Mouse (Mus musculus) midbrain, embryonic 15.5 days (tissue): Measurements from ENCODE around the gene Wdr70. TPM values are rescaled to one million over a fixed set of nuclear protein-coding genes. Genes with fewer than 3 reads are reported as not detected.
"Not testable (repeated sequence)": the region's sequence is repeated elsewhere in the genome, so short reads cannot be mapped to it uniquely, and the experiment has no call there.

Source experiments
- ATAC-seq: fragments of 200-750 bp; cut with Nextera tagmentation; replicated peaks from 2 replicates; pipeline ENCODE4 v1.8.0; 2017; ENCODE audit warnings: moderate TSS enrichment
- H3K27ac ChIP-seq: fragments of 300-500 bp; sonication (generic); 2 replicates; pipeline ENCODE4 v1.5.1; 2015; ENCODE audit warnings: mild to moderate bottlenecking, inconsistent platforms
- H3K27me3 ChIP-seq: fragments of 300-500 bp; sonication (generic); replicated peaks from 2 replicates; pipeline ENCODE4 v1.6.1; 2015; ENCODE audit warnings: inconsistent platforms
- H3K36me3 ChIP-seq: fragments of 300-500 bp; sonication (generic); replicated peaks from 2 replicates; pipeline ENCODE4 v1.6.1; 2015; ENCODE audit warnings: inconsistent platforms
- H3K4me1 ChIP-seq: fragments of 300-500 bp; sonication (generic); 2 replicates; pipeline ENCODE4 v1.6.1; 2015; ENCODE audit warnings: inconsistent platforms
- H3K4me2 ChIP-seq: fragments of 300-500 bp; sonication (generic); 2 replicates; pipeline ENCODE4 v1.6.1; 2015; ENCODE audit warnings: inconsistent platforms, mild to moderate bottlenecking, moderate library complexity
- H3K4me3 ChIP-seq: fragments of 300-500 bp; sonication (generic); 2 replicates; pipeline ENCODE4 v1.5.1; 2015; ENCODE audit warnings: mild to moderate bottlenecking, inconsistent platforms
- H3K9ac ChIP-seq: fragments of 300-500 bp; sonication (generic); 2 replicates; pipeline ENCODE4 v1.6.1; 2015; ENCODE audit warnings: mild to moderate bottlenecking, inconsistent platforms
- H3K9me3 ChIP-seq: fragments of 300-500 bp; sonication (generic); 2 replicates; pipeline ENCODE4 v1.6.1; 2016; ENCODE audit warnings: inconsistent platforms
- WGBS: fragments of 180-500 bp; shearing (Covaris S2); methylation state at CpG from one replicate; pipeline ENCODE4 v1.1.7; 2015; ENCODE audit warnings: mixed read lengths; 5-methylcytosine and 5-hydroxymethylcytosine counted together
- polyA plus RNA-seq: library from polyadenylated mRNA; unstranded; fragments of >200 nt; fragmentation: Nextera tagmentation; extraction: Ambion mirVana; gene quantifications from 2 replicates; pipeline ENCODE4 v1.2.1, GENCODE M21; 2015

The Wdr70 gene
- polyA plus RNA-seq, 1 experiment from 2014 or later = 68.8 TPM

DNA sequence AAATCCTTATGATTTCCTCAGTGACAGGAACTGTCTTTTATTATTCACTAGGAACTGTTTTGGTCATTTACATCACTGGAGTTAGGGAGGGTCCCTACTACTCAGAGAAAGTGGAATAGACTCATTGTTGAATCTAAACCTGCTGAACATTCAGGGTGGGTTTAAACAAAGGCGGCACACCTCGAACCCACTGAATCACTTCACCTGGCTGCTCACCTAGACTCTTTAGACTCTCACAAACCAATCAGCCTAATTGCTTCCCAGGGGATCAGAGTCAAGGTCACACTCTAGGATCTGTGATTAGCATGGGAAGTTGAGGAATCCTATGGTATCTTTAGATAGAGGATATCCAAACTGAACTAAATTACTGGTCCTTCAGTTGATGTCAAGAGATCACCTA, 8.3 kb downstream of the Wdr70 start:
- no peak overlapping the region for H3K4me3 ChIP-seq
- ATAC-seq = no peak
- no peaks in the 10 kb centered on the region for H3K9me3 ChIP-seq
- H3K27me3 ChIP-seq = no peaks in the 10 kb centered on the region
- no peak overlapping the region for H3K4me2 ChIP-seq
- no peaks in the 10 kb centered on the region for H3K4me1 ChIP-seq
- peaks cover 14% of the 10 kb centered on the region; the same call in 1 of the 2 replicates for H3K36me3 ChIP-seq
- WGBS = 97% methylated on average over 2 of the region's 2 CpGs
- no peak overlapping the region for H3K9ac ChIP-seq
- H3K27ac ChIP-seq = no peak overlapping the region

DNA sequence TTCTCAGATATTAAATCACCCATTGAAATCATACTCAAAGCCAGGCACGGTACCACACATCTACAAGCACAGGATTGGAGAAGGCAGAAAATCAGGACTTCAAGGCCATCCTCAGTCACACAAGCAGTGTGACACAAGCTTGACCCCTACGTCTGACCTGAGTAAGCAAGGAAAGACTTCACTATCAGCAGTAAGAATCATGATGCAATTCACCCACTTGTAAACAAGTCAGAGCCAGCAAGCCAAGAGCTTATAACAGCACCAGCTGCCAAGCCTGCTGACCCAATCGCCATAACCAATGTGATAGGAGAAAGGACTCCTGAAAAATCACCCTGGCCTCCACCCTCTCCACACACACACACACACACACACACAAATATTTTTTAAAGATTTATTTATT, 10.3 kb downstream of the Wdr70 start:
- Histone ChIP-seq H3K4me2 (no peak overlapping the region), H3K36me3 (peaks cover 6% of the 10 kb centered on the region; the same call in 1 of the 2 replicates), H3K4me1 (no peaks in the 10 kb centered on the region), H3K4me3 (no peak overlapping the region), H3K9me3 (no peaks in the 10 kb centered on the region), H3K27me3 (no peaks in the 10 kb centered on the region), H3K9ac (no peak overlapping the region), H3K27ac (no peak overlapping the region)
- WGBS = 92% methylated on average over 3 of the region's 3 CpGs
- ATAC-seq = no peak

DNA sequence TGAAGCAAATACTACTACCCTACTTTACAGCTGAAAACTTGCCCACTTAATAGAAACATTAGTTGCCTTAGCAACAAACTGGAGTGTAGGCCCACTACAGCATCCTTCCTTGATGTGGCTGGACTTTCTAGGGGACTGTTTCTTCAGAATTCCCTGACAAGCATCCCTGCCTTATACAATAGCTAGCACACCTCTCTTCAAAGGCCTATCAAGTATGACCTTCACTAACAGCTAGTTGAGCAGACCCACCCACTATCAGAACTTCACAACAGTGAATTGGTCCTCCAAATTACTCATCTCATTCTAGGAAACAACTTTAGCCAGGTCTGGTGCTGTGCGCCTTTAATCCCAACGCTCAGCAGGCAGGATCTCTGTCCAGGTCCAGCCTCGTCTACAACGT, 11.7 kb downstream of the Wdr70 start:
- Histone ChIP-seq H3K4me1 (no peaks in the 10 kb centered on the region), H3K4me2 (no peak overlapping the region), H3K4me3 (no peak overlapping the region), H3K9me3 (no peaks in the 10 kb centered on the region), H3K27ac (no peak overlapping the region), H3K36me3 (peaks cover 7% of the 10 kb centered on the region; the same call in 1 of the 2 replicates), H3K9ac (no peak overlapping the region), H3K27me3 (no peaks in the 10 kb centered on the region)
- ATAC-seq = no peak
- 89% methylated on average over 4 of the region's 4 CpGs for WGBS

DNA sequence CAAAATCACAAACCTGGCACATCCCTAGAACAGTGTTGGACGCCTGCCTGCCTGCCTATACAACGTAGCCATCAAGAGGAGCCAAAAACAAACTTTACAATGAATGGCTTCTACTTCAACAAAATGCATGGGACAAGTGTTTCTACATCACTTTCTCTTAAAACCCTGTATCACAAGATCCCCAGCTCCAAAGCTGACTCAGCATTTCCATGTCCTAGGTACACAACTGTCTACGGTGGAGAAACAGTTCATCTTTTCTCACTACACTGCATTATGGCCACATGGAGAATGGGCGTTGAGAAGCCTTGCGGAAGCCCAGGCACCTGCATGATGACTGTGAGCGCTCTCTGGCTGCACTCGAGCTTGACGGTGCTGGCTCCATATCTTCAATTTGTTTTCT, 16.9 kb downstream of the Wdr70 start:
- Histone ChIP-seq H3K9me3 (no peaks in the 10 kb centered on the region), H3K4me2 (no peak overlapping the region)
- 91% methylated on average over 8 of the region's 8 CpGs for WGBS

DNA sequence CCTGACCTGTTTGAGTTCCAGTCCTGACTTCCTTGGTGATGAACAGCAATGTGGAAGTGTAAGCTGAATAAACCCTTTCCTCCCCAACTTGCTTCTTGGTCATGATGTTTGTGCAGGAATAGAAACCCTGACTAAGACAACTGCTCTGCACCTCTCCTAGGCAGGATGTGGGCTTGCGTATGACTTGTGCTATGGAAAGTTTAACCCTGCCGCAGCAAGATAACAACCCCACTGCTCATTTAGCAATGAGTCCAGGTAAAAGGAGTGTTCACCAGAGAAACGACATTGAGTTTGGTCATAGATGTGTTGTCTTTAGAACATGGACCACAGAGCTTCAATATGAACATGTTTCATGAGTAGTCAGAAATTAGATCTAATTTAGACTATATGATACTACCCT, 25.9 kb downstream of the Wdr70 start:
- H3K4me3 ChIP-seq, H3K9ac ChIP-seq, H3K4me2 ChIP-seq, H3K27me3 ChIP-seq, H3K27ac ChIP-seq, H3K4me1 ChIP-seq, H3K9me3 ChIP-seq, ATAC-seq: not testable (repeated sequence)
- H3K36me3 ChIP-seq = peaks cover 19% of the 10 kb centered on the region
- WGBS = 97% methylated on average over 3 of the region's 3 CpGs

More for the DNA sequence above, 16.9 kb downstream of the Wdr70 start:
- H3K36me3 ChIP-seq = peaks cover 16% of the 10 kb centered on the region
- H3K4me3 ChIP-seq = no peak overlapping the region
- H3K27me3 ChIP-seq = no peaks in the 10 kb centered on the region
- no peak overlapping the region for H3K9ac ChIP-seq
- no peaks in the 10 kb centered on the region for H3K4me1 ChIP-seq
- H3K27ac ChIP-seq = no peak overlapping the region
- ATAC-seq = no peak

DNA sequence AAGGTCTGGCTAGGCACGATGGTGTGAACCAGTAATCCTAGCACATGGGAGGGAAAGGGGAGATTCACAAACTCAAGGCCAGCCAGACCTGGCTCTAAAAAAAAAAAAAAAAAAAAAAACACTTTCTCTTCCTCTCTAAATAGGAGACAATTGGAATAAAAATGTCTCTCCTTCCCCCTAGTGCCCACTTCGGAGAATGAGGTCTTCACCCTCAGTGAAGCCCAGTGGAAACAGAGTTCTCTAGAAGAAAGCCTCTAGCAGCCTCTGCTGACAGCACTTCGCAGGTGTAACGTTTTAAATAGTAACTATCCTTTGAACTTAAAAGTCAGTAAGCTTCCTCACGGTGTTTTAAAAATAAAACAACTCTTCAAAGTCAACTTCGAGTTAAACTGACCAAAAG, 33.8 kb downstream of the Wdr70 start:
- ATAC-seq = no peak
- WGBS = 89% methylated on average over 6 of the region's 6 CpGs
- H3K27me3 ChIP-seq = no peaks in the 10 kb centered on the region

DNA sequence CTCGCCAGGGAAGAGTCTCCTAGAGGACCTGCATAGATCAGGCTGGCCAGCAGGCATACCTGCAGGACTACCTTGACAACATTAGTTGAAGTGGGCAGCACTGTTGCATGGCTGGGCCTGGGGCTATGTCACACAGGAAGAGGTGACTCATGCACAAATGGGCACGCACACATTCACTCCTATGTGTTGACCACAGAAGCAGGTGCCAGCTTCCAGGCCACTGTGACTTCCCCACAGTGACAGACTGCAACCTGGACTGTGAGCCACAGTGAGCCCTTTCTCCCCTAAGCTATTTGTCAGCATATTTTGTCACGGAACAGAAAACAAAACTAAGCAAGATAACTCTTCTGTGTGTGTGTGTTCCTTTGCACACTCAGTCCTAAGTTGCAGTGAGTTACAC, 47.8 kb downstream of the Wdr70 start:
- Histone ChIP-seq H3K4me2 (no peak overlapping the region), H3K27me3 (no peaks in the 10 kb centered on the region), H3K4me3 (no peak overlapping the region), H3K36me3 (0 out of 2 replicates have a peak, but pooled peaks cover 4% of the 10 kb centered on the region), H3K9me3 (no peaks in the 10 kb centered on the region), H3K9ac (no peak overlapping the region), H3K4me1 (no peaks in the 10 kb centered on the region), H3K27ac (no peak overlapping the region)
- no peak for ATAC-seq
- WGBS = 93% methylated on average over 3 of the region's 3 CpGs

More for the DNA sequence above, 33.8 kb downstream of the Wdr70 start:
- H3K36me3 ChIP-seq = peaks cover 29% of the 10 kb centered on the region
- no peaks in the 10 kb centered on the region for H3K4me1 ChIP-seq
- H3K4me2 ChIP-seq = no peak overlapping the region
- H3K27ac ChIP-seq = no peak overlapping the region
- H3K4me3 ChIP-seq = no peak overlapping the region
- H3K9ac ChIP-seq = no peak overlapping the region
- no peaks in the 10 kb centered on the region for H3K9me3 ChIP-seq

DNA sequence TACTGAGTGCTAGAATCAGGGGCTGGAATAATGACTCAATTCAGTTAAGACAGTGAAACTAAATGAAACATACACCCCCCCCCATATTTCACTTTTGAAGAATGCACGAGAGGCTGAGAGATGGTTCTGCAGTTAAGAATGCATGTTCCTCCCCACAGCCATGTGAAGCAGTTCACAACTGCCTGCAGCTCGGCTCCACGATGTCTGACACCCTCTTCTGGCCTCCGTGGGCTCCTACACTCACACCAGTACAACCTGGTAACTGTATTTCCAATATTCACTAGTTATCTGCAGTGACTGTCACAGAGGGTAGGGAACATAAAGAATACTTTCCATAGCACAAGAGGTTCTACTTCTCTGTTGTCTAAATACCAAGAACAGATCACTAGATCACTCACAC, 59.2 kb downstream of the Wdr70 start:
- no peaks in the 10 kb centered on the region for H3K9me3 ChIP-seq
- no peak overlapping the region for H3K27ac ChIP-seq
- H3K4me1 ChIP-seq = no peaks in the 10 kb centered on the region
- H3K4me3 ChIP-seq = no peak overlapping the region
- no peaks in the 10 kb centered on the region for H3K27me3 ChIP-seq
- ATAC-seq = no peak
- WGBS = 72% methylated on average over 4 of the region's 4 CpGs
- H3K9ac ChIP-seq = no peak overlapping the region
- peaks cover 3% of the 10 kb centered on the region; the same call in 1 of the 2 replicates for H3K36me3 ChIP-seq
- no peak overlapping the region for H3K4me2 ChIP-seq

DNA sequence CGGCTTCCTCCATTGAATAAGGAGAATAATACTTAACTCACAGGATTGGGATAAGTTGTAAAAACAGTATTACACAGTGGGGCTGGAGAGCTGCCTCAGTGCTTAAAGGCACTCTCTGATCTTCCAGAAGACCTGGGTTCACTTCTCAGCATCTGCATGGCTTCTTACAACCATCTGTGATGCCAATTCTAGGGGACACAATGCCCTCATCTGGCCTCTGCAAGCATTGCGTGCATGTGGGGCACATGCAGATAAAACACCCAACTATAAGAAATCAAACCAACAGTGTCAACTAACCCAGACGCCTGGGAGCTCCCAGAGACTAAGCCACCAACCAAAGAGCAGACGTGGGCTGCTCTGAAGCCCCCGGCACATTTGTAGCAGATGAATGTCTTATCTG, 60.6 kb downstream of the Wdr70 start:
- Histone ChIP-seq H3K27ac (no peak overlapping the region), H3K9me3 (no peaks in the 10 kb centered on the region), H3K4me2 (no peak overlapping the region), H3K9ac (no peak overlapping the region), H3K4me1 (no peaks in the 10 kb centered on the region), H3K36me3 (peaks cover 3% of the 10 kb centered on the region; the same call in 1 of the 2 replicates), H3K27me3 (no peaks in the 10 kb centered on the region), H3K4me3 (no peak overlapping the region)
- 85% methylated on average over 5 of the region's 5 CpGs for WGBS
- no peak for ATAC-seq

DNA sequence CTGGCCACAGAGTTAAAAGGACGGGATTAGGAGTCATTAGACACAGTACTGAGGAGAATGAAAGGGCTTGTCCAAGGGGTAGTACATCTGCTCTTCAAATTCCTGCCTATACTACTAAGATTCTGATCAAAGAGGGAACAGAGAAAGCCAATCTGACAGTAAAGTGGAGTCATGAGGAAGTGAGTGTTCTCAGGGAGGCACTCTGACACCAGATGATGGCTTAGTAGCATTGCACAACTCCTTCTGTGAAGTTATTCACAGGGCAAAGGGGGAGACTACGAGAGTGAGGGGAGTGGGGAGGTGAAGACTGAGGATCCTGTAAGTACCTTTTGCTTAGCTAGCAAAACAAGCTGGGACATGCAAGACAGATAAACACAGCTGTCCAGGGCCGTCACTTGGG, 61.2 kb downstream of the Wdr70 start:
- ATAC-seq = no peak
- H3K4me2 ChIP-seq = no peak overlapping the region
- H3K4me3 ChIP-seq = no peak overlapping the region
- H3K9me3 ChIP-seq = no peaks in the 10 kb centered on the region
- no peak overlapping the region for H3K27ac ChIP-seq
- peaks cover 7% of the 10 kb centered on the region; the same call in 1 of the 2 replicates for H3K36me3 ChIP-seq
- H3K4me1 ChIP-seq = no peaks in the 10 kb centered on the region
- WGBS = 68% methylated on average over 3 of the region's 3 CpGs
- H3K9ac ChIP-seq = no peak overlapping the region
- H3K27me3 ChIP-seq = no peaks in the 10 kb centered on the region

DNA sequence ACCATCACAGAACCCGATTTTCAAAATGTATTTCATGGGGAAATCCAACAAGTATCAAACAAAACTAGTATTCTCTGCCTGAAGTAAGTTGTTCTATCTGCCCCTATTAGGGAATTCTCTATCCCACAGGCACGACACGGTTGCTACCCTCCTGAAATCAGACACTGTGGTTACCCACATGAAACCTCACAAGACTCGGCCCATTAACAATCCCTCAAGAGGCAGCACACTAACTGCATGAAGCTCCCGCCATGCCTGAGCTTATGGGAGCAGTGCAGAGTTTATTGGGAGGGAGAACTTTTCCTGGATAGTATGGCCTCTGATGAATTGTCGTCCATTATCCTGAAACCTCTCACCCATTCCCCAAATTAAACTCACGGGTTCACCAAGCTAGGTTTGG, 67.8 kb downstream of the Wdr70 start:
- ATAC-seq = no peak
- 0 out of 2 replicates have a peak, but pooled peaks cover 4% of the 10 kb centered on the region for H3K36me3 ChIP-seq
- H3K4me1 ChIP-seq = no peaks in the 10 kb centered on the region
- 88% methylated on average over 7 of the region's 7 CpGs for WGBS
- H3K9me3 ChIP-seq = no peaks in the 10 kb centered on the region
- no peaks in the 10 kb centered on the region for H3K27me3 ChIP-seq
- H3K9ac ChIP-seq = no peak overlapping the region
- no peak overlapping the region for H3K27ac ChIP-seq
- no peak overlapping the region for H3K4me3 ChIP-seq
- H3K4me2 ChIP-seq = no peak overlapping the region

DNA sequence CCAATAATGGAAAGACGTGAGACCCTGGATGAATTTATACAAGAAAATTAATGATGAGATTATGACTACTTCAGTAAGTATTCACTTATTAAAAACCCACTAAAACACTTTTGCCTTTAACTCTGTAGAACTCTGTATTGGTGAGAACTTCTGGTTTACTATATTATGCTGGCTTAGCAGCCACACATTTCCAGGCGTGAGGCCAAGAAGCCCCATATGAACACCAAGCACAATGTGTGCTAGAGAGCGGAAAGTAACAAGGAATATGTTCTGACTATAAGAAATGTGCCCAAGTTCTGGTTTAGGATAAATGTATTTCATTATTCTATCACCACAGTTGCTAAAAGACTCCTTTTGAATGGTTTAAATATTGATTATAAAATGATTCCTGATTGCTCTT, 68.4 kb downstream of the Wdr70 start:
- no peaks in the 10 kb centered on the region for H3K9me3 ChIP-seq
- no peaks in the 10 kb centered on the region for H3K4me1 ChIP-seq
- no peak overlapping the region for H3K27ac ChIP-seq
- ATAC-seq = no peak
- H3K27me3 ChIP-seq = no peaks in the 10 kb centered on the region
- H3K36me3 ChIP-seq = 0 out of 2 replicates have a peak, but pooled peaks cover 4% of the 10 kb centered on the region
- no peak overlapping the region for H3K4me2 ChIP-seq
- no peak overlapping the region for H3K9ac ChIP-seq
- 87% methylated on average over 3 of the region's 3 CpGs for WGBS
- H3K4me3 ChIP-seq = no peak overlapping the region

DNA sequence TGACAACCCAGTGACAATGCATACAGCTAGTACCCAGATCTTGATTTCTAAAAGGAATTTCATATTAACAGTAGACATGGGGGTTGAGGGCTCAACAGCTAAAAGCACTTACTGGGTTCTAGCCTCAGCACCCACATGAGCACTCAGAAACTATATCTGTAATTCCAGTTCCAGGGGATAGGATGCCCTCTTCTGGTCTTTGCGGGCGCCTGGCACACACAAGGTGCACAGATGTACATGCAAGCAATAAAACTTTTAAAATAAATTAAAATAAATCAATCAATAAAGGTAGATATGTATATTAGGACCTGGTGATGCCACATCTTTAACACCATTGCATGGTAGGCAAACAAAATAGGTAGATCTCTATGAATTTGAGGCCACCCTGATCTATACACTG, 71.5 kb downstream of the Wdr70 start:
- WGBS = 93% methylated on average over 2 of the region's 2 CpGs

More for the DNA sequence above, 71.5 kb downstream of the Wdr70 start:
- ATAC-seq = no peak
- Histone ChIP-seq H3K9me3 (no peaks in the 10 kb centered on the region), H3K4me3 (no peak overlapping the region), H3K27ac (no peak overlapping the region), H3K36me3 (no peaks in the 10 kb centered on the region), H3K9ac (no peak overlapping the region), H3K4me1 (no peaks in the 10 kb centered on the region), H3K4me2 (no peak overlapping the region), H3K27me3 (no peaks in the 10 kb centered on the region)
